Mouse (Mus musculus) embryonic facial prominence, embryonic 10.5 days (tissue): ENCODE measurements around the gene Nol10. TPM values are rescaled to one million over a fixed set of nuclear protein-coding genes. Genes with fewer than 3 reads are reported as not detected.

Source experiments
- DNase-seq: peaks from one replicate; pipeline ENCODE4 v3.0.0-alpha.2; 2017; ENCODE audit warnings: low spot score
- H3K27ac ChIP-seq: fragments of 300-500 bp; sonication (generic); replicated peaks from 2 replicates; pipeline ENCODE4 v1.5.1; 2016; ENCODE audit warnings: mild to moderate bottlenecking
- H3K27me3 ChIP-seq: fragments of 300-500 bp; sonication (generic); replicated peaks from 2 replicates; pipeline ENCODE4 v1.6.1; 2016; ENCODE audit warnings: low read depth, mild to moderate bottlenecking; ENCODE audit not compliant: poor library complexity, severe bottlenecking
- H3K36me3 ChIP-seq: fragments of 300-500 bp; sonication (generic); replicated peaks from 2 replicates; pipeline ENCODE4 v1.6.1; 2016; ENCODE audit warnings: mild to moderate bottlenecking, moderate library complexity
- H3K4me1 ChIP-seq: fragments of 300-500 bp; sonication (generic); 2 replicates; pipeline ENCODE4 v1.6.1; 2016
- H3K4me3 ChIP-seq: fragments of 300-500 bp; sonication (generic); 2 replicates; pipeline ENCODE4 v1.5.1; 2016; ENCODE audit warnings: mild to moderate bottlenecking, moderate library complexity
- H3K9me3 ChIP-seq: fragments of 300-500 bp; sonication (generic); 2 replicates; pipeline ENCODE4 v1.6.1; 2016; ENCODE audit warnings: mild to moderate bottlenecking
- WGBS: fragments of 180-500 bp; shearing (Covaris S2); methylation state at CpG from one replicate; pipeline ENCODE4 v1.1.7; 2016; 5-methylcytosine and 5-hydroxymethylcytosine counted together
- polyA plus RNA-seq: library from polyadenylated mRNA; unstranded; fragments of >200 nt; fragmentation: Nextera tagmentation; extraction: Ambion mirVana; gene quantifications from 2 replicates; pipeline ENCODE4 v1.2.1, GENCODE M21; 2016

Nol10 gene
- polyA plus RNA-seq, 1 experiment from 2014 or later: 41.8 TPM

GRCm38 (mm10) chr12:17425254-17426169 lies 77.3 kb downstream of the Nol10 start:
- H3K27ac ChIP-seq: no peak overlapping the region
- 86% methylated on average over 11 of the region's 11 CpGs for WGBS
- H3K36me3 ChIP-seq: peaks cover 93% of the 10 kb centered on the region
- H3K27me3 ChIP-seq: no peaks in the 10 kb centered on the region
- DNase-seq: no peak
- no peak overlapping the region for H3K4me3 ChIP-seq
- peaks cover 3% of the 10 kb centered on the region; the same call in 1 of the 2 replicates for H3K4me1 ChIP-seq
- H3K9me3 ChIP-seq: no peaks in the 10 kb centered on the region

- Histone ChIP-seq H3K27ac (no peak overlapping the region), H3K4me3 (no peak overlapping the region), H3K36me3 (peaks cover 97% of the 10 kb centered on the region), H3K27me3 (no peaks in the 10 kb centered on the region), H3K4me1 (0 out of 2 replicates have a peak, but pooled peaks cover 3% of the 10 kb centered on the region), H3K9me3 (no peaks in the 10 kb centered on the region)
- WGBS: 66% methylated on average over 3 of the region's 3 CpGs
- DNase-seq: no peak
These were observed 78.5 kb downstream of the Nol10 start for GRCm38 (mm10) chr12:17426735-17427134.

GRCm38 (mm10) chr12:17430578-17430977 lies 82.3 kb downstream of the Nol10 start:
- no peak for DNase-seq
- H3K4me3 ChIP-seq: no peak overlapping the region
- 84% methylated on average over 2 of the region's 2 CpGs for WGBS
- H3K9me3 ChIP-seq: no peaks in the 10 kb centered on the region
- H3K36me3 ChIP-seq: peaks cover 83% of the 10 kb centered on the region
- H3K27me3 ChIP-seq: no peaks in the 10 kb centered on the region
- no peak overlapping the region for H3K27ac ChIP-seq
- 0 out of 2 replicates have a peak, but pooled peaks cover 3% of the 10 kb centered on the region for H3K4me1 ChIP-seq

- Histone ChIP-seq H3K27me3 (no peaks in the 10 kb centered on the region), H3K4me1 (0 out of 2 replicates have a peak, but pooled peaks cover 3% of the 10 kb centered on the region), H3K4me3 (no peak overlapping the region), H3K27ac (no peak overlapping the region), H3K36me3 (peaks cover 77% of the 10 kb centered on the region), H3K9me3 (no peaks in the 10 kb centered on the region)
- 88% methylated on average over 5 of the region's 5 CpGs for WGBS
- DNase-seq: no peak
These were observed 82.9 kb downstream of the Nol10 start for GRCm38 (mm10) chr12:17431166-17431565.

GRCm38 (mm10) chr12:17431812-17432332 lies 83.6 kb downstream of the Nol10 start:
- H3K9me3 ChIP-seq: no peaks in the 10 kb centered on the region
- 89% methylated on average over 4 of the region's 4 CpGs for WGBS
- H3K4me1 ChIP-seq: no peaks in the 10 kb centered on the region
- H3K36me3 ChIP-seq: peaks cover 70% of the 10 kb centered on the region
- H3K27ac ChIP-seq: no peak overlapping the region
- H3K27me3 ChIP-seq: no peaks in the 10 kb centered on the region
- no peak overlapping the region for H3K4me3 ChIP-seq
- DNase-seq: no peak

GRCm38 (mm10) chr12:17433712-17434111 lies 85.5 kb downstream of the Nol10 start:
- Histone ChIP-seq H3K27ac (no peak overlapping the region), H3K4me3 (no peak overlapping the region), H3K27me3 (no peaks in the 10 kb centered on the region), H3K36me3 (peaks cover 52% of the 10 kb centered on the region), H3K9me3 (no peaks in the 10 kb centered on the region), H3K4me1 (no peaks in the 10 kb centered on the region)
- no peak for DNase-seq
- 96% methylated on average over 4 of the region's 4 CpGs for WGBS

- DNase-seq: no peak
- no peaks in the 10 kb centered on the region for H3K9me3 ChIP-seq
- peaks cover 7% of the 10 kb centered on the region for H3K4me1 ChIP-seq
- WGBS: 88% methylated on average over 2 of the region's 2 CpGs
- no peak overlapping the region for H3K27ac ChIP-seq
- H3K27me3 ChIP-seq: no peaks in the 10 kb centered on the region
- no peak overlapping the region for H3K4me3 ChIP-seq
- peaks cover 24% of the 10 kb centered on the region for H3K36me3 ChIP-seq
These were observed 88.2 kb downstream of the Nol10 start for GRCm38 (mm10) chr12:17436471-17436870.

GRCm38 (mm10) chr12:17440251-17440651 lies 92.0 kb downstream of the Nol10 start:
- Histone ChIP-seq H3K27me3 (no peaks in the 10 kb centered on the region), H3K27ac (0 out of 2 replicates have a peak overlapping the region, but pooled peaks have one; percentile 15), H3K4me1 (peaks cover 22% of the 10 kb centered on the region), H3K9me3 (no peaks in the 10 kb centered on the region), H3K36me3 (no peaks in the 10 kb centered on the region), H3K4me3 (no peak overlapping the region)
- WGBS: 61% methylated on average over 7 of the region's 7 CpGs
- peak; percentile 22 for DNase-seq

- Histone ChIP-seq H3K27ac (no peak overlapping the region), H3K36me3 (no peaks in the 10 kb centered on the region), H3K4me3 (no peak overlapping the region), H3K27me3 (no peaks in the 10 kb centered on the region), H3K9me3 (no peaks in the 10 kb centered on the region), H3K4me1 (peaks cover 22% of the 10 kb centered on the region)
- WGBS: 73% methylated on average over 9 of the region's 9 CpGs
- no peak for DNase-seq
These were observed 93.2 kb downstream of the Nol10 start for GRCm38 (mm10) chr12:17441495-17441894.

GRCm38 (mm10) chr12:17444406-17444805 lies 96.1 kb downstream of the Nol10 start:
- H3K27me3 ChIP-seq: no peaks in the 10 kb centered on the region
- no peak overlapping the region for H3K4me3 ChIP-seq
- peak overlapping the region; percentile 36 for H3K27ac ChIP-seq
- no peaks in the 10 kb centered on the region for H3K9me3 ChIP-seq
- DNase-seq: peak; percentile 48
- whole genome bisulfite sequencing: 52% methylated on average over 11 of the region's 11 CpGs
- no peaks in the 10 kb centered on the region for H3K36me3 ChIP-seq
- H3K4me1 ChIP-seq: peaks cover 33% of the 10 kb centered on the region

- no peak for DNase-seq
- no peaks in the 10 kb centered on the region for H3K9me3 ChIP-seq
- H3K27ac ChIP-seq: peak overlapping the region; percentile 36; the same call in 1 of the 2 replicates
- H3K4me1 ChIP-seq: peaks cover 39% of the 10 kb centered on the region
- H3K36me3 ChIP-seq: no peaks in the 10 kb centered on the region
- no peaks in the 10 kb centered on the region for H3K27me3 ChIP-seq
- 92% methylated on average over 7 of the region's 7 CpGs for WGBS
- H3K4me3 ChIP-seq: no peak overlapping the region
These were observed 97.0 kb downstream of the Nol10 start for GRCm38 (mm10) chr12:17445251-17445650.

GRCm38 (mm10) chr12:17448781-17449180 lies 100.5 kb downstream of the Nol10 start:
- H3K9me3 ChIP-seq: no peaks in the 10 kb centered on the region
- 76% methylated on average over 3 of the region's 3 CpGs for WGBS
- no peaks in the 10 kb centered on the region for H3K27me3 ChIP-seq
- no peak overlapping the region for H3K27ac ChIP-seq
- H3K4me1 ChIP-seq: peaks cover 31% of the 10 kb centered on the region
- DNase-seq: no peak
- no peak overlapping the region for H3K4me3 ChIP-seq
- H3K36me3 ChIP-seq: no peaks in the 10 kb centered on the region

GRCm38 (mm10) chr12:17449661-17450091 lies 101.4 kb downstream of the Nol10 start:
- Histone ChIP-seq H3K4me3 (no peak overlapping the region), H3K36me3 (no peaks in the 10 kb centered on the region), H3K27me3 (no peaks in the 10 kb centered on the region), H3K4me1 (peaks cover 23% of the 10 kb centered on the region), H3K27ac (no peak overlapping the region), H3K9me3 (no peaks in the 10 kb centered on the region)
- DNase-seq: no peak
- 86% methylated on average over 4 of the region's 4 CpGs for WGBS
